Mouse (Mus musculus) testis, adult 2 months (tissue): Measurements from ENCODE around the gene E2f7. TPM values are rescaled to one million over a fixed set of nuclear protein-coding genes. Genes with fewer than 3 reads are reported as not detected.
A peak's percentile ranks its signal among the peaks of the same experiment; 100 is the strongest.

Source experiments
- H3K27ac ChIP-seq: fragments of 200-500 bp; 2 replicates; pipeline ENCODE4 v1.5.1; 2012; ENCODE audit warnings: low read depth, low read length; ENCODE audit not compliant: control insufficient read depth, insufficient read depth
- H3K27me3 ChIP-seq: fragments of 200-500 bp; 2 replicates; pipeline ENCODE4 v1.6.1; 2012; ENCODE audit warnings: mild to moderate bottlenecking, low read length, moderate library complexity; ENCODE audit not compliant: control insufficient read depth, insufficient read depth
- H3K36me3 ChIP-seq: fragments of 200-500 bp; 2 replicates; pipeline ENCODE4 v1.6.1; 2012; ENCODE audit warnings: mild to moderate bottlenecking, low read length; ENCODE audit not compliant: control insufficient read depth, insufficient read depth
- H3K4me1 ChIP-seq: fragments of 200-500 bp; 2 replicates; pipeline ENCODE4 v1.6.1; 2012; ENCODE audit warnings: low read length; ENCODE audit not compliant: control insufficient read depth, insufficient read depth
- H3K4me3 ChIP-seq: fragments of 200-500 bp; 2 replicates; pipeline ENCODE4 v1.5.1; 2012; ENCODE audit warnings: low read depth, mild to moderate bottlenecking, low read length, moderate library complexity, mixed read lengths; ENCODE audit not compliant: control insufficient read depth
- CTCF ChIP-seq: fragments of 200-500 bp; IDR thresholded peaks from 2 replicates; pipeline ENCODE4 v1.5.1; 2012; ENCODE audit warnings: low read depth, mild to moderate bottlenecking, inconsistent platforms, low read length, moderate library complexity; ENCODE audit not compliant: control insufficient read depth, insufficient read depth, insufficient replicate concordance
- POLR2A ChIP-seq: fragments of 200-500 bp; IDR thresholded peaks from 2 replicates; pipeline ENCODE4 v1.6.1; 2012; ENCODE audit warnings: low read depth, mild to moderate bottlenecking, inconsistent platforms, low read length, moderate library complexity; ENCODE audit not compliant: control insufficient read depth
- polyA plus RNA-seq: library from polyadenylated mRNA; depleted of rRNA; stranded (reverse); fragments of >200 nt; gene quantifications from 2 replicates; pipeline ENCODE4 v1.2.3, GENCODE M21; 2012

The E2f7 gene
- polyA plus RNA-seq, 1 experiment: 1.7 TPM

DNA sequence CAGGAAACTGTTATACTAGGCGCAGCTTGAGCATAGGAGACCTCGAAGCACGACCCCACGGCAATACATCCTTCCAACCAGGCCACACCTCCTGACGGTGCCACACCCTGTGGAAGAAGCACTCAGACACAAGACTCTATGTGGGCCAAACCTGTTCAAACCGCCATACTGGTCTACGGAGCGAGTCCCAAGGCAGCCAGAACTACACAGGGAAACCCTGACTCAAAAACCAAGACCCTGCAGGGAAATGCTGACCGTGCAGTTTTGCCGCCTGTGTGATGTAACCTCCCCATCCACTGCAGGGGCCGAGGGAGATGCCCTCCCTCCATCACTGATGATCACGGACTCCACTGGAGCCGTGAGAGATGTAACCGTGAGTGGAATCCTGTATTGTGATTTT, 36.5 kb downstream of the E2f7 start:
- TF ChIP-seq POLR2A (no peak), CTCF (no peak)
- Histone ChIP-seq H3K4me3 (no peak overlapping the region), H3K27me3 (no peaks in the 10 kb centered on the region), H3K36me3 (no peaks in the 10 kb centered on the region), H3K27ac (no peak overlapping the region), H3K4me1 (no peaks in the 10 kb centered on the region)

DNA sequence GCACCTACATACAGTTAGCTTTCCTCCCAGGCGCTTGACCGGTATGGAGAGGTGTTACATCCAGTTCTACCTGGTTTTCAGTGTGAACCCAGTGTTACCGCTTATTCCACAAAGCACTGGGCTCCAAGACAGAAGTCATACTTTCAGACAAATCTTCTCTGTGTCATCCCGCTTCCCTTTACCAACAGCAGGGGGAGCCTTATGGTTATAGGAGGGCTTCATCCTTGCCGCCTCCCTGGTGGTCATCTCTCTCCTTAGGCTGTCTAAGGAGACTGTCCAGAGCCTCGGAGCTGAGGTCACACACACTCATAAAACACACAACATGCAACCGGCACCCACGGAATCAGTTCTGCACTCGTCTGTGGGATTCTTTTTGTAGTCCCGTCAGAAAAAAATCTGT, 37.4 kb downstream of the E2f7 start:
- Histone ChIP-seq H3K4me3 (no peak overlapping the region), H3K36me3 (no peaks in the 10 kb centered on the region), H3K27ac (no peak overlapping the region), H3K27me3 (no peaks in the 10 kb centered on the region), H3K4me1 (no peaks in the 10 kb centered on the region)
- TF ChIP-seq POLR2A: no peak
- TF ChIP-seq CTCF: no peak

DNA sequence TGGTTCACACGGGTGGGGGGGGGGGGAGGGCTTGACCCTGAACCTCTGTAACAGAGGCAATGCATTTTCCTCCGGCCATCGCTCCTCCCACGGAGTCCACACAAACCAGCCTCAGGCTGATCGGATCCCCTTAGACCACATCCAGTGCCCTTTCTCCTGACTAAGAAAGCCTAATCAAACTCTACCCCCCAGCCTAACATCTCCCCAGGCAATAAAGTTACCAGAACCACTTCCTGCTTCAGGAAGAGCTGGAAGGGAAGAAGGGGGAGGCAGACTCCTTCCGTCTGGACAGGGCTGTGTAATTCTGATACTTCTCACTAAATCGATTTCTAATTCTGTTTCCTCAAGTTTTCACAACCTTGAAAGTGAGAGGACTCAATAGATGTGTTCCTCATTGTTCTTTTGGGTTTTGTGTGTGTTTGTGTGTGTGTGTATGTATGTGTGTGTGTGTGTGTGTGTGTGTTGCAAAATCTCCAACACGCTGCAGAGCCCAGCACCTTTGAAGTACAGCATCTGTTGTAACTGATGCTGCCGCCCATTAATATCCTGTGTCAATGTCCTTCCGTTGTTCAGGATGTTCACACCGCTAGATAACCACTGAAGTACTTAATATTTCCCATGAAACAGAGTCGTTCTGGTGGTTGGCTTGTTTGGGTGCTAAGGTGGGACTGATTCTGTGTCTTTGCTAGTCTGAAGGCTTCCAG, 43.0 kb downstream of the E2f7 start:
- TF ChIP-seq CTCF: no peak
- no peak for TF ChIP-seq POLR2A
- Histone ChIP-seq H3K27ac (no peak overlapping the region), H3K4me1 (no peaks in the 10 kb centered on the region; the same call in 1 of the 2 replicates)

DNA sequence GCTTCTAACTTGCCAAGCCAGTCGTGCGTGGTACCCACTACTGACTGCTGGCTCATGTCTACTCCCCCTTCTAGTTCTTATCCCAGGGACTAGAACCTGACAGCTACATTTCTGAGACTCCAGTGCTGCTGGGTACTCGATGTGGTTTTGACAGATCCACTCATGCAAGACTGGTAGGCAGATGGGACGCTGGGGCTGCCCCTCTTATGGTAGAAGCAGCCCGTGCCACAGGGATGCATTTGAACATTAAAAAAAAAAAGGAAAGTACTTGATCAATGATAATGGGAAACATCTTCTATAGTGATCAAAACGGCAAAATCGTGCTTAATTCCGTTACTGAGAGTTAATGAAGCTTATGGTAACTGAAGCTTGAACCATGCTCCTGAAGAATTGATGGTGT, 44.4 kb downstream of the E2f7 start:
- Histone ChIP-seq H3K36me3 (no peaks in the 10 kb centered on the region), H3K27me3 (no peaks in the 10 kb centered on the region), H3K27ac (no peak overlapping the region), H3K4me3 (no peak overlapping the region), H3K4me1 (no peaks in the 10 kb centered on the region; the same call in 1 of the 2 replicates)
- TF ChIP-seq CTCF (no peak), POLR2A (no peak)

More for the DNA sequence above, 43.0 kb downstream of the E2f7 start:
- Histone ChIP-seq H3K4me3 (no peak overlapping the region), H3K36me3 (no peaks in the 10 kb centered on the region), H3K27me3 (no peaks in the 10 kb centered on the region)

DNA sequence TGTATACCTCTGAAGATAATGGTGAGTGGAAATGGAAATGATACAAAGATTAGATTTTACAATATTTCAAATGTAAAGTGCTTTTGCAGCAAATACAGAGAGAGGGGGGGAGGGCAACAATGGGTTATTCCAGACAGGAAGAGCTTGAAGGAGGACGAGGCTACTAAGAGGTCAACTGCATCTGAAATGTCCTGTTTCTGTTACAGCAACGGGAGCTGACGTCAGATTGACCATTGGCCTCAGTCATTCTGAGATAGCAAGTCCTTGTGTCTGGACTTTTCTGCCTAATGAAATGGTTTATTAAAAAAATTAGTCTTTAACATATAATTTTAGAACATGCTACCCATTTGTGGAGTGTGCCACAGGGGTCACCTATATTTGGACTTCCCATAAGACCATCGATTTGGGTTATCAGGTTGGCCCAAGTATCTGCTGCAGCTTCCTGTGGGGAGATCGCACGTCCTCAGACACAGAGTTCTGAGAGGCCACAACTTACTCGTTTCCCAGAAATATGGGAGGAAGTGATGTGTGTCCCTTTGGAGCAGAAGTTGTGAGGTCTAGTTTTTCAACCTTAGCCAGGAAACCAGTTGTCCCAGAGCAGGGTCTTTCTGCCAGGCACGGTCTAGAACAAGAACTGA, 48.0 kb downstream of the E2f7 start:
- Histone ChIP-seq H3K4me3 (no peak overlapping the region), H3K27me3 (no peaks in the 10 kb centered on the region), H3K36me3 (no peaks in the 10 kb centered on the region), H3K4me1 (no peaks in the 10 kb centered on the region; the same call in 1 of the 2 replicates), H3K27ac (no peak overlapping the region)
- TF ChIP-seq POLR2A (no peak), CTCF (no peak)

DNA sequence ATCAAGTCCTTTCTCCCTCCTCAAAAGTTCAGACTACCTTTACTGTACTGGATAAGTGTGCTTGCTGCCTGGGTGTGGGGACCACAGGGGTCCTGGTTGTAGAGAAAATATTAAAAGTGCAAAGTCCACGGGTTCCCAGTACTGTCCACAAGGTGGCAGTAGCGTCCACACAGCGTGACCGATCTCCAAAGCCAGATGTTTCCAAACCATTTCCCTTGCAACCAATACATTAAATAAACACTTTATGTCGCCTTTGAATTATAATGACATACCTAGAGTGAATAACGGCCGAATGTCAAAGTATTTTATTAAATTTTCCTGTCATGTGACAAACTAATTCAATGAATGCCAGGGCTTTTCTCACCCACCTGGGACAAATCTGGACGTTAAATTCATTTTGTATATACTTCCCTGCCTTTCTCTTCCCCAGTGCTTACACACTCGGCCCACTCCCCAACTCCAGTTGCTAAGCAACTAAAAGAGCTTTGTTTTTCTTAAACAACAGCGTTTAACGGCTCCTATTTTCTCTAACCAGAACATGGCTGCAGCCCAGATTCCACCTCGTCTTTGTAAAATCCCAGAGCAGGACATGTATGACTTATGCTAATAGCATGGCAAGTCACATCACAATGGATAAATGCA, 49.4 kb downstream of the E2f7 start:
- TF ChIP-seq POLR2A: no peak
- TF ChIP-seq CTCF: peak; percentile 80; the same call in 1 of the 2 replicates
- H3K4me1 ChIP-seq: no peaks in the 10 kb centered on the region; the same call in 1 of the 2 replicates
- no peaks in the 10 kb centered on the region for H3K27me3 ChIP-seq
- no peak overlapping the region for H3K4me3 ChIP-seq
- no peak overlapping the region for H3K27ac ChIP-seq
- no peaks in the 10 kb centered on the region for H3K36me3 ChIP-seq

DNA sequence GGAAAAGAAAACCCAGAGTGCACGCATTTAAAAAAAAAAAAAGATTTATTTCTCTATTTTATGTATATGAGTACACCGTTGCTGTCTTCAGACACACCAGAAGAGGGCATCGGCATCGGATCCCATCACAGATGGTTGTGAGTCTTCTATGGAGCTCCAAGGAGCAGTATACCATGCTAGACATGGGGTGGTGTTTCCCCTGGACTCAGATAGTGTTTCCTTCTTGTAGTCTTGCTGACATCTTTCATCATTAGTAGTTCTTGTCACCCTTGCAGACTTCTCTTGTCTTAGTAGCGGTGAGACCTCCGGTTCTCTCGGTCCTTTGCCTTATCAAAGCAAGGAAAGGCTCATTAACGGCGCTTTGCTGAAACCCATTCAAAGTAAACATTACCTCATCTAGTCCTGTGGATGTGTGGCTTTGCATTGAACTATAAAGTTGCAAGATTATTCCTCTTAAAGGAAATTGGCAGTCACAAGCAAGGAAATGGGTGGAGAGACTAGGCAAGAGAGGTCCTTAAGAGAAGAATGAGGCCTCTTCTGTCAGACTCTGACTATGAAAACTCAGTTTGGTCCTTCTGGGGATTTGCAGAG, 50.1 kb downstream of the E2f7 start:
- TF ChIP-seq POLR2A (no peak), CTCF (no peak)
- no peaks in the 10 kb centered on the region for H3K27me3 ChIP-seq
- H3K4me1 ChIP-seq: no peaks in the 10 kb centered on the region; the same call in 1 of the 2 replicates
- H3K27ac ChIP-seq: no peak overlapping the region
- H3K4me3 ChIP-seq: no peak overlapping the region
- no peaks in the 10 kb centered on the region for H3K36me3 ChIP-seq
